ENCODE assay signal across 12 mouse cellular contexts in the genomic region with DNA sequence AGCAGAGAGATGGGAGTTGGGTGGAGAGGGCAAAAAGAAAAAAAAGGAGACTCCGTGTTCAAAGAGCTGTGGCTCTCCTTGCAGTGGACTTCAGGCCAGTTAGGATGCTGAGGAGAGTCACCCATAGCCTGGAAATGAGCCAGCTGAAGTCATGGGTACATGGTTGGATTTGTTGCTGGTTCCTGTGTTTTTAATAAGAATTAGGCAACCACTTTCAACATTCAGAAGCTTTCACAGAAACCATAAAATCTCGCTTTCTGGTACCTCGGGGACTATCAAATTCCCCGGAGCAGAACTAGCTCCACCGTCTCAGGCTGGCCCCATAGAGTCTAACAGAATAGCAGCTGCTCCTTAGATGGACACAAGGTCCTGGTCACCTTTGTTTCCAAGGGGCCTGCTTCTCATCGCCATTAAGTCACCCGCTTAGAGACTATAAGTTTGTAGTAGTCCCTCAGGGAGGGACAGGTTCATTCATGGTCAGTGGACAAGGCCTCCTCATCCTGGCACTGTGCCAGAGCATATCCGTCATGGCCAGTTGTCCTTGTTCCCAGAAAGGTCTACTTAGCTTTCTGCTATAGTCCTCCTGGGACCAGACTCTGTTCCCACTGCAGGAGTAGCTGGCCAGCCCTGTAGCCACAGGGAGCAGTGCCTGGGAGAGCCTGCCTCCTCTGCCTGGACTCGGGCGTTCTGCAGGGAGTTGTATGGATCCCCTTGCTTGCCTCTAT.
DNase-seq lines count a peak whose midpoint lies in the region; ATAC-seq lines count a peak whose summit lies in the region.
"Had no signal": no experiment of that assay in that cellular context is flagged by ENCODE, and none has a peak within 500 bp of the region (broad histone marks: within the 10 kb centered on the region; RNA-seq: fewer than 3 reads in every experiment).

No protein-coding gene starts in this region.

- H3K9ac ChIP-seq in liver, embryonic 11.5 days (ENCODE audit: low read depth, low read length) = no peak overlapping the region
- H3K9ac ChIP-seq: liver, embryonic 13.5 days had no signal

- no peaks in the 10 kb centered on the region for H3K4me1 ChIP-seq in liver, embryonic 11.5 days (replicated peaks; ENCODE audit: control insufficient read depth, insufficient read depth, low read length)
- H3K4me1 ChIP-seq: liver, embryonic 13.5 days had no signal

- H3K27ac ChIP-seq in liver, embryonic 11.5 days (ENCODE audit: low read depth, low read length) = no peak overlapping the region
- H3K27ac ChIP-seq: liver, embryonic 13.5 days; midbrain, embryonic 10.5 days; stomach, postnatal 0 days had no signal

- DNase-seq in cerebellum, adult 9-10 months = peak; percentile 22
- peak; percentile 80 for DNase-seq in MN1 (ENCODE audit: low spot score)
- peak; percentile 47 for DNase-seq in gastrocnemius, adult 18-20 months (ENCODE audit: low spot score)
- DNase-seq in kidney, adult 8-10 months = peak; percentile 9 to 22
- no peak for DNase-seq in liver, embryonic 11.5 days (ENCODE audit: low spot score)
- DNase-seq in thymus, postnatal 10 days (ENCODE audit: low spot score in 2 of 2) = no peak
- DNase-seq in frontal cortex, postnatal 36 days (ENCODE audit: low spot score in 2 of 2) = no peak
- DNase-seq: liver, embryonic 13.5 days had no signal

- WGBS in liver, embryonic 11.5 days = 84% methylated on average over 10 of the region's 10 CpGs

- ATAC-seq in cerebellum, adult (ENCODE audit: insufficient number of reproducible peaks, low FRiP score, low TSS enrichment) = no peak
- ATAC-seq in liver, embryonic 11.5 days (replicated peaks; ENCODE audit: low FRiP score) = no peak
- ATAC-seq: Patski had no signal

- H3K9me3 ChIP-seq in liver, embryonic 11.5 days (ENCODE audit: control insufficient read depth, low read length) = no peaks in the 10 kb centered on the region
- H3K9me3 ChIP-seq: liver, embryonic 13.5 days; midbrain, embryonic 10.5 days had no signal

- H3K27me3 ChIP-seq in liver, embryonic 11.5 days (replicated peaks; ENCODE audit: control insufficient read depth, insufficient read depth, low read length) = no peaks in the 10 kb centered on the region
- H3K27me3 ChIP-seq: liver, embryonic 13.5 days; Patski had no signal

- H3K36me3 ChIP-seq in liver, embryonic 11.5 days (ENCODE audit: control insufficient read depth, insufficient read depth, low read length) = no peaks in the 10 kb centered on the region
- H3K36me3 ChIP-seq: liver, embryonic 13.5 days had no signal

- no peak overlapping the region for H3K4me2 ChIP-seq in liver, embryonic 11.5 days
- H3K4me2 ChIP-seq: liver, embryonic 13.5 days had no signal

- H3K4me3 ChIP-seq in liver, embryonic 11.5 days (ENCODE audit: low read depth, low read length) = no peak overlapping the region
- H3K4me3 ChIP-seq: liver, embryonic 13.5 days; midbrain, embryonic 10.5 days had no signal

Comparison
In these comparisons a context has a peak if more than half of its experiments do, and no peak if none do; other contexts are left out.
1. DNase-seq: peak in cerebellum, adult 9-10 months (single experiment), MN1 (single experiment), gastrocnemius, adult 18-20 months (single experiment) and kidney, adult 8-10 months (2 of 2); none in liver, embryonic 11.5 days (single experiment), thymus, postnatal 10 days (0 of 2) and frontal cortex, postnatal 36 days (0 of 2).